Mouse (Mus musculus) forebrain, embryonic 12.5 days (tissue): ENCODE measurements around the gene Zgpat. TPM values are rescaled to one million over a fixed set of nuclear protein-coding genes. Genes with fewer than 3 reads are reported as not detected.

Experiments used
- ATAC-seq: fragments of 200-750 bp; cut with Nextera tagmentation; 2 replicates; pipeline ENCODE4 v1.8.0; 2017; ENCODE audit warnings: moderate TSS enrichment; ENCODE audit not compliant: low FRiP score
- H3K27ac ChIP-seq: fragments of 300-500 bp; sonication (generic); 2 replicates; pipeline ENCODE4 v1.5.1; 2016; ENCODE audit warnings: mild to moderate bottlenecking
- H3K27me3 ChIP-seq: fragments of 300-500 bp; sonication (generic); 2 replicates; pipeline ENCODE4 v1.6.1; 2016; ENCODE audit warnings: mild to moderate bottlenecking
- H3K36me3 ChIP-seq: fragments of 300-500 bp; sonication (generic); replicated peaks from 2 replicates; pipeline ENCODE4 v1.6.1; 2016; ENCODE audit warnings: mild to moderate bottlenecking
- H3K4me1 ChIP-seq: fragments of 300-500 bp; sonication (generic); 2 replicates; pipeline ENCODE4 v1.6.1; 2016
- H3K4me2 ChIP-seq: fragments of 300-500 bp; sonication (generic); 2 replicates; pipeline ENCODE4 v1.6.1; 2016; ENCODE audit warnings: mild to moderate bottlenecking, moderate library complexity
- H3K4me3 ChIP-seq: fragments of 300-500 bp; sonication (generic); replicated peaks from 2 replicates; pipeline ENCODE4 v1.5.1; 2016; ENCODE audit warnings: mild to moderate bottlenecking
- H3K9ac ChIP-seq: fragments of 300-500 bp; sonication (generic); 2 replicates; pipeline ENCODE4 v1.6.1; 2016; ENCODE audit warnings: mild to moderate bottlenecking
- H3K9me3 ChIP-seq: fragments of 300-500 bp; sonication (generic); 2 replicates; pipeline ENCODE4 v1.6.1; 2016
- WGBS: fragments of 180-500 bp; shearing (Covaris S2); methylation state at CpG from one replicate; pipeline ENCODE4 v1.1.7; 2016; 5-methylcytosine and 5-hydroxymethylcytosine counted together
- polyA plus RNA-seq: library from polyadenylated mRNA; unstranded; fragments of >200 nt; fragmentation: Nextera tagmentation; extraction: Ambion mirVana; gene quantifications from 2 replicates; pipeline ENCODE4 v1.2.1, GENCODE M21; 2016

The Zgpat gene
- 62.4 and 69.5 TPM in 2 replicates for polyA plus RNA-seq

- H3K4me1 ChIP-seq: peaks cover 40% of the 10 kb centered on the region
- H3K36me3 ChIP-seq: peaks cover 44% of the 10 kb centered on the region
- H3K27me3 ChIP-seq: no peaks in the 10 kb centered on the region
- peak within 1 kb of the TSS; percentile 94 for H3K9ac ChIP-seq
- peak within 1 kb of the TSS; percentile 98 for H3K4me2 ChIP-seq
- ATAC-seq: peak; percentile 91
- WGBS: under 1% methylated on average over 70 of the region's 71 CpGs
- peak within 1 kb of the TSS; percentile 67 for H3K4me3 ChIP-seq
- H3K27ac ChIP-seq: peak within 1 kb of the TSS; percentile 88
- peaks cover 3% of the 10 kb centered on the region; the same call in 1 of the 2 replicates for H3K9me3 ChIP-seq
Observed at GRCm38 (mm10) chr2:181364860-181365596, at the start of gene Zgpat, which contains the start of gene Arfrp1. Gene Zgpat (plus strand): TSS chr2:181364928. Gene Arfrp1 (minus strand): TSS chr2:181365404.

GRCm38 (mm10) chr2:181319248-181320102 is 45.3 kb upstream of the Zgpat start, which contains the start of gene Rtel1:
Gene Rtel1 (plus strand): TSS chr2:181319739.
- peak within 1 kb of the TSS; percentile 62 for H3K4me2 ChIP-seq
- peak within 1 kb of the TSS; percentile 75 for H3K9ac ChIP-seq
- H3K4me1 ChIP-seq: peaks cover 19% of the 10 kb centered on the region
- peak within 1 kb of the TSS; percentile 75 for H3K27ac ChIP-seq
- H3K4me3 ChIP-seq: peak within 1 kb of the TSS; percentile 59
- H3K36me3 ChIP-seq: peaks cover 26% of the 10 kb centered on the region
- 7% methylated on average over 40 of the region's 40 CpGs for WGBS
- ATAC-seq: peak; percentile 92
- H3K9me3 ChIP-seq: no peaks in the 10 kb centered on the region
- H3K27me3 ChIP-seq: peaks cover 25% of the 10 kb centered on the region; the same call in 1 of the 2 replicates

GRCm38 (mm10) chr2:181320103-181320499 is 44.6 kb upstream of the Zgpat start:
- no peaks in the 10 kb centered on the region for H3K9me3 ChIP-seq
- peaks cover 32% of the 10 kb centered on the region for H3K36me3 ChIP-seq
- H3K4me2 ChIP-seq: peak overlapping the region; percentile 62
- peak overlapping the region; percentile 75; the same call in 1 of the 2 replicates for H3K27ac ChIP-seq
- no peak; the same call in none of the 2 replicates for ATAC-seq
- WGBS: 17% methylated on average over 7 of the region's 7 CpGs
- peaks cover 15% of the 10 kb centered on the region for H3K4me1 ChIP-seq
- H3K27me3 ChIP-seq: peaks cover 20% of the 10 kb centered on the region; the same call in 1 of the 2 replicates
- peak overlapping the region; percentile 59 for H3K4me3 ChIP-seq
- peak overlapping the region; percentile 75 for H3K9ac ChIP-seq

GRCm38 (mm10) chr2:181322136-181322535 is 42.6 kb upstream of the Zgpat start:
- Histone ChIP-seq H3K36me3 (peaks cover 51% of the 10 kb centered on the region), H3K27ac (no peak overlapping the region), H3K27me3 (0 out of 2 replicates have a peak, but pooled peaks cover 4% of the 10 kb centered on the region), H3K4me3 (no peak overlapping the region), H3K9ac (no peak overlapping the region), H3K4me1 (peaks cover 15% of the 10 kb centered on the region), H3K4me2 (no peak overlapping the region), H3K9me3 (no peaks in the 10 kb centered on the region)
- no peak for ATAC-seq
- WGBS: 70% methylated on average over 5 of the region's 5 CpGs

- Histone ChIP-seq H3K36me3 (peaks cover 83% of the 10 kb centered on the region), H3K4me1 (no peaks in the 10 kb centered on the region), H3K9me3 (no peaks in the 10 kb centered on the region), H3K4me2 (no peak overlapping the region), H3K4me3 (no peak overlapping the region), H3K27me3 (no peaks in the 10 kb centered on the region), H3K27ac (no peak overlapping the region), H3K9ac (no peak overlapping the region)
- WGBS: 91% methylated on average over 2 of the region's 2 CpGs
- ATAC-seq: no peak
Observed at GRCm38 (mm10) chr2:181326098-181326497, 38.6 kb upstream of the Zgpat start.

- no peak overlapping the region for H3K4me3 ChIP-seq
- peaks cover 73% of the 10 kb centered on the region for H3K36me3 ChIP-seq
- H3K27me3 ChIP-seq: no peaks in the 10 kb centered on the region
- no peak overlapping the region for H3K4me2 ChIP-seq
- no peaks in the 10 kb centered on the region for H3K9me3 ChIP-seq
- no peak overlapping the region for H3K27ac ChIP-seq
- ATAC-seq: no peak
- H3K4me1 ChIP-seq: no peaks in the 10 kb centered on the region
- H3K9ac ChIP-seq: no peak overlapping the region
Observed at GRCm38 (mm10) chr2:181332542-181332941, 32.2 kb upstream of the Zgpat start.

- Histone ChIP-seq H3K4me3 (no peak overlapping the region), H3K36me3 (peaks cover 70% of the 10 kb centered on the region), H3K4me2 (no peak overlapping the region), H3K27me3 (no peaks in the 10 kb centered on the region), H3K9me3 (no peaks in the 10 kb centered on the region), H3K9ac (no peak overlapping the region), H3K4me1 (no peaks in the 10 kb centered on the region), H3K27ac (no peak overlapping the region)
- WGBS: 60% methylated on average over 3 of the region's 3 CpGs
- 0 out of 2 replicates have a peak, but pooled peaks have one; percentile 41 for ATAC-seq
Observed at GRCm38 (mm10) chr2:181334023-181334422, 30.7 kb upstream of the Zgpat start.

GRCm38 (mm10) chr2:181340426-181340825 is 24.3 kb upstream of the Zgpat start:
- H3K4me1 ChIP-seq: no peaks in the 10 kb centered on the region
- no peak overlapping the region for H3K27ac ChIP-seq
- peaks cover 74% of the 10 kb centered on the region for H3K36me3 ChIP-seq
- no peak overlapping the region for H3K4me2 ChIP-seq
- 92% methylated on average over 4 of the region's 4 CpGs for WGBS
- no peaks in the 10 kb centered on the region for H3K27me3 ChIP-seq
- H3K4me3 ChIP-seq: no peak overlapping the region
- ATAC-seq: no peak
- no peaks in the 10 kb centered on the region for H3K9me3 ChIP-seq
- no peak overlapping the region for H3K9ac ChIP-seq

GRCm38 (mm10) chr2:181342766-181343165 is 22.0 kb upstream of the Zgpat start:
- Histone ChIP-seq H3K27ac (no peak overlapping the region), H3K9ac (no peak overlapping the region), H3K4me1 (no peaks in the 10 kb centered on the region), H3K4me3 (no peak overlapping the region), H3K9me3 (no peaks in the 10 kb centered on the region), H3K27me3 (no peaks in the 10 kb centered on the region), H3K4me2 (no peak overlapping the region), H3K36me3 (peaks cover 82% of the 10 kb centered on the region)
- WGBS: 95% methylated on average over 6 of the region's 6 CpGs
- no peak for ATAC-seq

- Histone ChIP-seq H3K36me3 (peaks cover 98% of the 10 kb centered on the region), H3K4me2 (no peak overlapping the region), H3K9ac (no peak overlapping the region), H3K4me3 (no peak overlapping the region), H3K9me3 (no peaks in the 10 kb centered on the region), H3K27me3 (no peaks in the 10 kb centered on the region), H3K27ac (no peak overlapping the region), H3K4me1 (no peaks in the 10 kb centered on the region)
- 89% methylated on average over 3 of the region's 3 CpGs for WGBS
- ATAC-seq: no peak
Observed at GRCm38 (mm10) chr2:181356780-181357179, 7.9 kb upstream of the Zgpat start.

- peak overlapping the region; percentile 98 for H3K4me2 ChIP-seq
- peak overlapping the region; percentile 94 for H3K9ac ChIP-seq
- H3K27me3 ChIP-seq: no peaks in the 10 kb centered on the region
- 82% methylated on average over 3 of the region's 3 CpGs for WGBS
- peaks cover 44% of the 10 kb centered on the region for H3K36me3 ChIP-seq
- no peak overlapping the region for H3K27ac ChIP-seq
- no peak for ATAC-seq
- H3K9me3 ChIP-seq: no peaks in the 10 kb centered on the region
- peaks cover 38% of the 10 kb centered on the region for H3K4me1 ChIP-seq
- H3K4me3 ChIP-seq: peak overlapping the region; percentile 67
Observed at GRCm38 (mm10) chr2:181363946-181364345, 782 bp upstream of the Zgpat start.

GRCm38 (mm10) chr2:181364487-181364859 is 255 bp upstream of the Zgpat start:
- WGBS: 10% methylated on average over 14 of the region's 14 CpGs
- peaks cover 44% of the 10 kb centered on the region for H3K36me3 ChIP-seq
- H3K27ac ChIP-seq: peak overlapping the region; percentile 88
- peak; percentile 19 for ATAC-seq
- H3K9ac ChIP-seq: peak overlapping the region; percentile 94
- peak overlapping the region; percentile 67 for H3K4me3 ChIP-seq
- H3K27me3 ChIP-seq: no peaks in the 10 kb centered on the region
- H3K4me1 ChIP-seq: peaks cover 40% of the 10 kb centered on the region
- no peaks in the 10 kb centered on the region for H3K9me3 ChIP-seq
- H3K4me2 ChIP-seq: peak overlapping the region; percentile 98
